Mouse (Mus musculus): ENCODE results near the gene Dynlt1c.
"Not testable (repeated sequence)": the region's sequence is repeated elsewhere in the genome, so short reads cannot be mapped to it uniquely, and the experiment has no call there.

The Dynlt1c gene

DNA sequence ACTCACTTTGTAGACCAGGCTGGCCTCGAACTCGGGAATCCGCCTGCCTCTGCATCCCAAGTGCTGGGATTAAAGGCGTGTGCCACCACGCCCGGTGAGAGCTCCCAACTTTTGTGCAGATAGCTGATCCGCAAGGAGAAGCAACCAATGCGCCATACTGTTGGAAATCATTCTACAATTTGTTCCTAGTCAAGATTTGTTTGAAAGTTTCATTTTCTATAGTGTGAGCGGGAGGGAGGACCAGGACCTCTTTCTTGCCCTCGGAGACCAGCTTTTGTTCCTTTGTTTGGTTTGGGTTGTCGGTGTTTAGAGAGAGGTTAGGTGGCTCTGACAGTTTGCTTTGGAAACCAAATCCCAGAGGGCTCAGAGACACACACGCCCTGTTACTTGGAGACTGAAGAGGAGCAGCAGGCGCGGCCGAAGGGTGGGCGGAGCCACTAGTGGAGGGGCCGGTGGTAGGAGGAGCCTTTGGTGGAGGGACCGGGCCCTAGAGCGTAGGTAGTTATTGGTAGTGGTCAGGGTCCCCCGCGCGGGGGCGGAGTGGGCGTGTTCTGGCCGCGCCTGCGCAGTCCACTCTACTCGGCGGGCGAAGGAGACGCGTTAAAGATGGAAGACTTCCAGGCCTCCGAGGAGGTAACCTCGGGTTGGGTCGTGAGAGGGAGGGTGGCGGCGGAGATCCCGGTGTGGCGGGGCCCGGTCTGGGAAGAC, at the start of gene Dynlt1c:
Dynlt1c (plus strand) TSS at position 468 of the 708 bp plus-strand sequence.
- peak; percentile 47 for DNase-seq

DNA sequence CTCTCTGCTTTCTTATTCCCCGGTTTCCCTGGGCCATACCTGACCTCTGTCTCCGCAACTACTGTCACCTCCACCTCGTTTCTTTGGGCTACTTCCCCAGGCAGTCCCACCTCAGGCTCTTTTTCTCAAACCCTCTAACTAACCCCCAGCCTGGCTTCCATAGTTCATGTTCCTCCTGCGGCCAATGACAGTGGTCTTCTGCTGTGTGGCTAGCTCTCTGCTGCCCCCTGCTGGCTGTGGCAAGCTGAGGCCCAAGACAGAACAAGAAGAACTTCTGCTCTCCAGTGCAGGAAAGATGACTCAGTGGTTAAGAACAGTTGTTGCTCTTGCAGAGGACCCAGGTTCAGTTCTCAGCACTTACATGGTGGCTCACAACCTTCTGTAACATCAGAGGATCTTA, 47.7 kb upstream of the Dynlt1c start:
- DNase-seq = not testable (repeated sequence)

DNA sequence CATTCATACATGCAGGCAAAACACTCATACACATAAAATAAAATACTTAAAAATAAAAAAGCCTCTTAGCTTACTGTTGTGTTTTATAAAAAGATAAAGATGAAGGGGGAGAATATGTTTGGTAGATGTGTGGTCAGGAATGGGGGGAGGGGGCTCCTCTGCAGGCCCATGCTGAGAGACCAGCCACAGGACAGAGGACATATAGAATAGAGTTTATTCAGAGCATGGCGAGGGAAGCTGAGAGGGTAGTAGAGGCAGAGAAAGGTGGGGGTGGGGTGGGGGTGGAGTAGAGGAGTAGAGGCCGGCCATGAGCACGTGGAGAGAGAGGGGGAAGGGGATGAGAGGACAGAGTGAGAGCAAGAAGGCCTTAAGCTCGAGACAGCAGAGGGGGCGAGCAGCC, 47.2 kb upstream of the Dynlt1c start:
- not testable (repeated sequence) for DNase-seq

DNA sequence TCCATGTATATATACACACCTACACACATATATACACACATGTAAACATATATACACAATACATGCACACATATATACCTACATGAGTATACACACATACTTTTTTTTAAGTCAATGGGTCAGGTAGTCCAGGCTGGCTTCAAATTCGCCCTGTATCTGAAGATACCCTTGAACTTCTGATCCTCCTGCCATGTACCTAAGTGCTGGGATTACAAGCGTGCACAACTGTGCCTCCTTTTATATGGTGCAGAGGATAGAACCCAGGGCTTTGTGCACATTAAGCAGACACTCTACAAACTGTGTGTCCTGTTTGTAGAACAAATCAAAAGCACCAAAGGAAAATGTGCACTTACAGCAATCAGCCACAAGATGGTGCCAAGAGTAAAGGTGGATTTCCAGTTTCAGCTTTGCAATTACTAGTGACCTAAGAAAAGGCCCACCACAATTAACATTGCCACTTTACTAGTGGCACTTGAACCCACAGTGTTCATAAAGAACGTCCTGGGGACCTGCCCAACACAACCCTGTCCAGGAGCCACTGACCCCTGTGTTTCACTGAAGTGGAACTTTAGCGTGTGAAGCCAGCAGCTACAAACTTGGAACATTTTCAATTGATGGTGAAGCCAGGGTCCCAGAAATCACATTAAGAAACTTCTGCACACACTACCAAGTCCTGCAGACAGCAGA, 41.9 kb upstream of the Dynlt1c start:
- DNase-seq = not testable (repeated sequence)

DNA sequence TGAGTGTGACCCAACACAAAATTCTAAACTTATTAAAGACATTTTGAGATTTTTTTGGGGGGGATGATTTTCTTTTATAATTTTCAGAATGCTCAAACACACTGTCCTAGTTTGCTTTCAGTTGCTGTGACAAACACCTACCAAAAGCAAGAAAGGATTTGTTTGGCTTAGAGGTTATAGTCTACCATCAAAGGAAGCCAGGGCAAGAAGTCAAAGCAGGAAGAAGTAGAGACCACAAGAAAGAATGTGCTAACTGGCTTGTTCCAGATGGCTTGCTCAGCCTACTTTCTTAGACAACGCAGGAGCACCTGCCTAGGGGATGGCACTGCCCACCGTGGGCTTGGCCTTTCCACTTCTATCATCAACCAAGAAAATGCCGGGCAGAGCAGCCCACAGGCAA, 36.6 kb upstream of the Dynlt1c start:
- DNase-seq = not testable (repeated sequence)

DNA sequence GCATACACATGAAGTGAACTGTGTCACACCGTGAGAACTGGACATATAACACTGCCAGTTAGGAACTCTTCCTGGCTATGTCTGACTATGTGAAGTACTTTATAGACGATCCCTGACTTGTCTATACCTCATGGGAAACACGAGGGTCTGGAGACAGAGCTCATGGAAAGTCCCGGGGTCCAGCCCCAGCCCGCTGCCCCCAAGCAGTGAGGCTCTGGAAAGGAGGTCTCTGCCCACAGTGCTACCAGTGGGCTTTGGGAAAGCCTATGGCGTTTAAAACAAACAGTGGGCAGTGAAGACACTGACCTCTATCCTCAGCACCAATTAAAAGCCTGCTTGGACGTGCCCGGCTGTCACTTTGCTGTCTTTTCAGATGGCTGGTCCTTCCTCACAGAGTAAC, 33.6 kb upstream of the Dynlt1c start:
- not testable (repeated sequence) for DNase-seq

DNA sequence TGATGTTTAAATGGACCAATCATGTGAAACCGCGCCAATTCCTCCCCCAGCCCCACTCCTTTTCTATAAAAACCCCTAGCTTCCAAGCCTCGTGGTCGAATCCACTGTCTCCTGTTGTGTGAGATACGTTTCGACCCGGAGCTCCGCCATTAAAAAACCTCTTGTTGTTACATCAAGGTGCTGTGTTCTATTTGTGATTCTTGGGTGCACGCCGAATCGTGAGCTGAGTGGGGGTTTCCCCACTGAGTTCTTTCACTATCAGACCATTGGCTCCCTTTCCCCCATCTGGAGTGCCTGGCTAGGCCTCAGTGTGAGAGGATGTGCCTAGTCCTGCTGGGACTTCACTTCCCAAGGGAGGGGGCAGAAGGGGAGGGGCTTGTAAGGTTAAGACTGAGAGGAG, 30.2 kb upstream of the Dynlt1c start:
- not testable (repeated sequence) for DNase-seq

DNA sequence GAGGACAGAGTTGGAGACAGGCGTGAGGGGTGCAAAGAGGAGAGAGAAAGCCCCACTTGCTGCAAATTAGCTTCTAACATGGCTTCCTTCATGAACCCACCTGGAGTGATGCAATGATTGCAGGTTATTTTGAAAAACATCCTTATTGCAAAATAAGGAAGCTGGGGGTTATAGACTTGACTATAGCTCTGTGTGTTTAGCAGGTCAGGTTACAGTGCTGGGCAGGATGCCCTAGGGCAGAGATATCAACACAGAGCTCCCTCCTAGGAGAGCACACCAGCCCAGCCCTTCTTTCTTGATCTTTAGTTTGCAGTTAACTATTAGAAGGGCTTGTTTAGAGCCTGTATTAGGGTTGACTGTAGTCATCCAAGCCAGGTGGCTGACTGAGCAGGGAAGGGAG, 29.3 kb upstream of the Dynlt1c start:
- DNase-seq = not testable (repeated sequence)

DNA sequence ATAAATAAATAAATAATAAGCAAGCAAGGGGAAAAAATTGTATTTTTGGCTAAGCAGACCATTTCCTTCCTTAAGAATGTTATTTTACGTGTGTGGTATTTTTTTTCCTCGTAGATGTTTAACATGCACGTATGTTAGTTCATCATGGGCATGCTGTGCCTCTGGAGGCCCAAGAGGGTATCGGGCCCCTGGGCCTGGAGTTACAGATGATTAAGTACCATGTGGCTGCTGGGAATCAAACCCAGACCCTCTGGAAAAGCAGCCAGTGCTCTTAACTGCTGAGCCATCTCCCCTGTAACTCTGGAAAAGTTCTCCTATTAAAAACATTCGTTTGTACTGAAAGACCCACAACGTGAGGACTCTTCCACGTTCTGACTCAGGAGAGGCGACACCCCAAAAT, 26.1 kb upstream of the Dynlt1c start:
- not testable (repeated sequence) for DNase-seq

DNA sequence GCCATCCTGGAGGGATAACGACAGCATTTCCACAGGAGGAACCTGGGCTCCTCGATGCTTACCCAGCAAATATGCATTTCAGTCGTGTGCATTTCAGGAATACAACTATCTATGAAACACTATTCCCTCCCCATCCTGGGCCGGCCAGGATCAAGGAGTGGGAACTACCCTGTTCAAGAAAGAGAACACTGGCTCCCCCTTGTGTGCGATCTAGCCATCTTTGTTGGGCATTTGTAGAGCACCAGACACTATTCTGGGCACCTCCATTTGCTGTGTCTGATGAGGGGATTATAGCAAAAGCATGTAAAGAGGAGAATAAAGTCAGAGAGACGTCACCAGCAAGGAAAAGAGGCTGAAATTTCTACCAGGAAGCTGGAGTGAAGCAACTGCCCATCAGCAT, 12.8 kb upstream of the Dynlt1c start:
- not testable (repeated sequence) for DNase-seq

DNA sequence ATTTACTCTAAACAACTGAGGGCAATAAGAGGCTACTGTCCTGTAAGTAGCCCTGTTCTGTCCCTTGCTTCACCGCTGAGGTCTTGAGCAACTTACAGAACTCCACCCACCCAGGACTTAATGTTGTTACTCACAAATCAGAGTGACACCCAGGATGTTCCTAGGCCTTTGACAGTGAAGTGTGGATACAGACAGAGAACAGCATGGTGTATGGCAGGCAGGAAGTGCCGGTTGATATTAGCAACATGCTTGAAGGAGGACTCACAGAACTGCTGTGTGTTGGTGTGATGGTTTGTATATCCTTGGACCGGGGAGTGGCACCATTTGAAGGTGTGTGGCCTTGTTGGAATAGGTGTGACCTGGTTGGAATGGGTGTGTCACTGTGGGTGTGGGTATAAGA, 9.4 kb upstream of the Dynlt1c start:
- DNase-seq = not testable (repeated sequence)

DNA sequence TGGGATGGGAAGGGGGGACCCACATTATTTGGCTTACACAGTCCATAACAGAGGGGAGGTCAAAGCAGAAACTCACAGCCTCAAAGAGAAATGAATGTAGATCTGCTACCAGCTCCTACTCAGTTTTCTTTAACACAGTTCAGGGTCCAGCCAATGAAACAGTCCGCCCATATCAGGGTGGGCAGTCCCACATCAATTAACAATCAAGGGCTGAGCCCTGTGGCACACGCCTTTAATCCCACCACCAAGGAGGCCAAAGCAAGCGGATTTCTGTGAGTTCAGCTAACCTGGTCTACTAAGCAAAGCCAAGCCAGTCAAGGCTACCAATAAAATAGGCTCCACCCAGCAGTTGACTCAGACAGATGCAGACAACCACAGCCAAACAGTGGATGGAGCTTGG, 7.6 kb upstream of the Dynlt1c start:
- DNase-seq = not testable (repeated sequence)

DNA sequence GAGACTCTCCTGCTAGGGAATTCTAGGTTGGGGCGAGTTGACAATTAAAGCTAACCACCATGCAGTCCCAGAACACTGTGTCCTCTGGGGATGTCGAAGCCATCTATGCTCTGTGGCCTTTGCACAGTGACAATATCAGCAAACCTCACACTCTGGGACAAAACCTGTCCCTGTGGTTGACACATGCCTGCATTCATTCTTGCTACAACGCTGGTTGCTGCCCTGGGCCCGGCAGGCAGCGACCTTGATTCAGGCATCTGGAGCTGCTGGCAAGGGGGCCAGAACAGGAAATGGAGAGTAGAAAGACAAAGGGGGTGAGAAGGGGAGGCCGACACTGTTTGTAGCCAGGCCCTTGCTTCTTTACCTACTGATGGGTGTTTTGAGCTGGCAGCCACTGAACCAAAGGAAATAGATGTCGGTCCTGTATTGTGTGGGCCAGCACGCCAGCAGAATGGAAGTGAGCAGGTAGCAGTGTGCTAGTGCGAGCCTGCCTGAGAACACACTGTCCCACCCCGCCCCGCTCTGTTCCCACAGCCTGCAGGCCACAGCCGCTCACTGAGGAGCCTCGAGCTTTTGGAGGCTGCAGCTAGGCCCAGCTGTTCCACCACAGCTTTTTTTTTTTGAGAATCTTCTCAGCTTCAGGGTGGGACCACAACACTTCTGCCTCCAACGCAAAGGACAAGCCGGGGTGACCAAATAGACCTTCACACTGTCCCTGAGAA, 5.5 kb upstream of the Dynlt1c start:
- DNase-seq = not testable (repeated sequence)

DNA sequence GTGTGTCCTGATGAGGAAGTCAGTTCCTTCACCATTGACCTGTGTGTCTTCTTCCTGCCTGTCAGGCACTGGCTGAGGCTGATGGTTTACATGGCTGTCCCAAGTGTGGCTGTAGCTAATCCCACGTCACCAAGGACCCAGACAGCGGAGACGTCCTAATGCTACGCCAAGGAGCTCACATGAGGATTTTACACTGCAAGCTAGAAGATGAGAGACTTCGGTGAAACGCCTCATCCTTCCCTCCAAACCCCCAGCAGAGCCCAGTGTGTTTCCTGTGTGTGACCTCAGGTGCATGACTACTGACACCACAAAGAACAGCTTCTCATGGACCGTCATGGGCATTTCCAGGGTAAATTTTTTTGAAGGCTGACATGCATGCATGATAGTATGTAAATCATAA, 3.1 kb upstream of the Dynlt1c start:
- not testable (repeated sequence) for DNase-seq

DNA sequence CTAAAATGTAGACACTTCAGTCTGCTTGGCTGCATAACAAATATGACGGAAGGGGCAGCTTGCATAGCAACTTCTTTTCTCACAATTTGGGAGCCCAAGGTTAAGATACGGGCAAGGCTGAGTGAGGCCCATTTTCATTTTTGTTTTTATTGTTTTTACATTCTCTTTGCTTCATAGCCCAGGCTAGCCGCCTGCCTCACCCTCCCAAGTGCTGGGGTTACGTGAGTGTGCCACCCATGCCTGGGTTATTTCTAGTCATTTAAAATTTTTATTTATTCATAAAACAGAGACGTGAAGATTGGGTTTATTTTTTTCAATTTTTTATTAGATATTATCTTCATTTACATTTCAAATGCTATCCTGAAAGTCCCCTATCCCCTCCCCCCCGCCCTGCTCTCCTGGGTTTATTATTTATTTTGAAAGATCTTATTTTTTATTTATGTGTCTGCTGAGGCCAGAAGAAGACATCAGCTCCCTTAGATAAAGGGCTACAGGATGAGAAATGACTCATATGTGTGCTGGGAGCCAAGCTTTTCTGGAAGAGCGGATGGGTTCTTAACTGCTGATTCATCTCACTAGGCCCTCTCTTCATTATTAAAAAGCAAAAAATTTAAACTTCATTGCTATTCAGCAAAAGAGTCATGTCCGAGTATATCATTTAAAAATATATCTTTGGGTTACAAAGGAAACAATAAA, 1.1 kb upstream of the Dynlt1c start:
- DNase-seq = peak; percentile 21

DNA sequence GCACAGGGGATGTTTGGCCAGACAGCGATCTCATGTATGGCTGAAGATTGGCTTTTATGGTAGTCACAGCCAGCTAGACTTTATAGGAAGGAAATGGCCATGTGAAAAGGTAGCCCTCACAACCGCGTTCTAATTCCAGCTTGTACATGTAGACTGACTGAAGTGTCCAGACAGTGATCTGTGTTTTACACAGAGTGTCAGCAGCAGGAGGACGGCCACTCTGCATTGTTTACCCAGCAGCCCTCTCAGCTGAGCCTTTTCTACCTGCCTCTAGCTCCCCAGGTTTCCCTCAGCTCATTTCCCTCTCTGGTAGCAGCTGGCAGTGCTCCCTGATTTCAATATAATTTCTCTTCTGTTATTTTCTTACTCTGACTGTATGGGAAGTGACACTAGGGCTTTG, 734 bp downstream of the Dynlt1c start:
- not testable (repeated sequence) for DNase-seq

DNA sequence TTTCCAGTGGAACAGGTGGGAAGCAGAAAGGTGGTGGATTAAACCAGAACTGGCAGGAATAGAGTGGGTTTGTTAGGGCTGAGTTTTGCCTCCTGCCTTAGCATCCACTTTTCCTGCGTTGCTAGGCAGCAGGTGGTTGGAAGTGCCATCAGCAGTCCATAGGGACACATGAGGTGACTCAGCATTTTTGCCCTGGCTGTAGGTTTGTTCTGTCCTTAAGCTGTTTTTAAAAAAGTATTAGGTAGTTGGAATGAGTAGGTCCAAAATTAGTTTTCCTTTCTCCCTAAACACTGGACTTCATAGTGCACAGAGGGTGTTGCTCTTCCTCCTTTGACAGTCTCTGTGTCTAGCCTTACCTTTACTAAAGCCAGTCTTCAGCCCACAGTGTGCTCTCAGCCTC, 3.9 kb downstream of the Dynlt1c start:
- peak; percentile 12 for DNase-seq

DNA sequence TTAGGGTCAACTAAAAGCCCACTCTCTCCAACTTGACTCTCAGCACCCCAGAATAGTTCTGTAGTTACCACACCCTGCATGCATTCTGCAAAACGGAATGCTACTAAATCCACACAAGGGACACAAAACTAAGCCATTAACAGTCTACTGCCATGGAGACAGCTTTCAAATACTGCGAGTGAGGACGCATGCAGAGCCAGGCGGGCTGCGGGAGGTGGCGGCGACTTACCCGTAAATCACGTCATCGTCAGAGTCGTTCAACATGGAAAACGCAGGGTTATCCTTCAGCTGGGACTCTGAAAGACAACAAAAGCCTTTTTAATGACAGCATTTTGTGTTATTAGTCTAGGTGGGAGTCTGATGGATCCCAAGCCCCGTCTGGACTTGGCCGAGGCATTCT, 12.1 kb downstream of the Dynlt1c start:
- not testable (repeated sequence) for DNase-seq

DNA sequence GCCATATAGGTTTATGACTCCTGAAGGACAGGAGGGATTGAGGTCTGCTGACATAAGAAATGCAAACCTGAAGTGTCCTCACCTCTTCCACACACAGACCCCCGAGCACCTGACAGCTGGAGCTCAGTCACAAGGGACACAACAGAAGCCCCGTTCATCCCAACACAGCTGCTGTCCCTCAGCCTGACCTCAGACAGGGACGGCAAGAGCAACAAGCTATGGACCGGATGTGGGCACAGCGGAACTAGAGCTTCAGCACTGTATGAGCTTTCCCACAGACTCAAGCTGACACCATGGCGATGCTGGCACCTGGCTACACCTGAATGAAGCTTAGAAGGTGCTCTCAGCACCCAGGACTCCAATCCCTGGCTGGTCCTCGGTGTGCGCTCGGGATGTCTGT, 12.8 kb downstream of the Dynlt1c start:
- not testable (repeated sequence) for DNase-seq

DNA sequence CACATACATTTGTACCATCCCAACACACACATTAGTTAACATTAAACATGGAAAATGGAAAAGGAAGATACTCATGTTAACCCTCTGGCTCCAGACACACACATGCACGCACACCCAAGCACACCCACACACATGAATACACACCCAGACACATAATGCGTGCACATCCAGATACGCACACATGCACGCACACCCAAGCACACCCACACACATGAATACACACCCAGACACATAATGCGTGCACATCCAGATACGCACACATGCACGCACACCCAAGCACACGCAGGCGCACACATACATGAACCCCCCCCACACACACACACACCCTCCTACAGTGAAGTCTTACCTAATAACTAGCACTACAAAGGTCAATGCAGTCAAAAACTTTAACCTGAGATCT, 15.3 kb downstream of the Dynlt1c start:
- not testable (repeated sequence) for DNase-seq

DNA sequence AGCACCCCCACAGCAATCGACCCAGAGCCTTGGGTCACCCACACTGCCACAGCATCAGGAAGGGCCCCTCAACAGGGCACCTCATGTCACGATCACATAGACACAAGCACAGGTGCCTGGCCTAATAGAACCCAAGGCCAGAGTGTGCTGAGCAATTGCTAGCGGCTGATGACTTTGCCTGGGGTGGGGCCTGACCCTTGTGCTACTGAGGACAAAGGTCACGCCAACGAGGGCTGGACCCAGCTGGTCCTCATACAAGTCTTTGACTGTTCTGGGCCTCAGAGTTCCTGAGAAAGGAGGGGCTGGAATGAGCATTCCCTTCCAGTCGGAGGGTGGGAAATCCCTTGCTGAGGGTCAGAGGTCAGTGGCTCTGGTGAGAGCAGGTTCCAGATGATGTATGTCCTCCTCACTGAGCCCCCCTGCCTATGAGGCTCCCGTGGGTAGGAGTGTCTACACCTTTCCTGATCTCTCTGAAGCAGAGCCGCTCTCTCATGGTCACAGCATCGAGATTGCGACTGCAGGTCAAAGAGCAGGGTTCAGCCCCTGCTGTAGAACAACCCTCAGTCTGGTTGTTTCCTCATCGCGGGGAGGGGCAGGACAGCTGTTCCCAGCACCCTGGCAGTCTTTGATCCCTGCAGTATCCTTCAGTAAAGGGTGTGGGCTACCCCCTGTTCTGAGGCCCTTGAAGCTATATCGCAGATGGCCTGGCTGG, 16.4 kb downstream of the Dynlt1c start:
- DNase-seq = not testable (repeated sequence)

DNA sequence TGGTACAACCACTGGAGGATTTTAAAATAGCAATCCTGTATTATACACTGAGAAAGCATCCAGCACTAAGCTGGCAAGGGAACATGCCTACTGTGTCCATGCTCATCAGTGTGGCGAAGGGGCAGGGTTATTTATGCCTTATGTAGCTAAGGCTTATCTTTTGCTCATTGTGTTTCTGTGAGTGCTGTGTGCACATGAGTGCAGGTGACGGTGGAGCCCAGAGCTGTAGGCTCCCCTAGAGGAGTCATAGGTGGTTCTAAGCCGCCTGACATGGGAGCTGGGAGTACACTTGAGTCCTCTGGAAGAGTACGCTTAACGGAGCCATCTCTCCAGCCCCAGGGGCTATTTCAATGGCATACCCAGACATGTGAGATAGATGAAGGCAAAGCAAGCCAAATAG, 17.8 kb downstream of the Dynlt1c start:
- DNase-seq = not testable (repeated sequence)

Measured in right cerebral cortex, postnatal 25 days (tissue).